Mouse (Mus musculus) midbrain, embryonic 12.5 days (tissue): ENCODE measurements at regions not wholly inside any gene's neighbourhood (a gene's known extent, or its start where the extent isn't known, plus 50 kb on each side); places are given as distances from the start of the nearest gene placed in this dataset.
"Not testable (repeated sequence)": the region's sequence is repeated elsewhere in the genome, so short reads cannot be mapped to it uniquely, and the experiment has no call there.

Source experiments
- ATAC-seq: fragments of 200-750 bp; cut with Nextera tagmentation; 2 replicates; pipeline ENCODE4 v1.8.0; 2017; ENCODE audit warnings: low read depth, moderate TSS enrichment, moderate library complexity; ENCODE audit not compliant: low FRiP score
- H3K27ac ChIP-seq: fragments of 300-500 bp; sonication (generic); replicated peaks from 2 replicates; pipeline ENCODE4 v1.5.1; 2016; ENCODE audit warnings: mild to moderate bottlenecking
- H3K27me3 ChIP-seq: fragments of 300-500 bp; sonication (generic); 2 replicates; pipeline ENCODE4 v1.6.1; 2016; ENCODE audit warnings: mild to moderate bottlenecking
- H3K36me3 ChIP-seq: fragments of 300-500 bp; sonication (generic); 2 replicates; pipeline ENCODE4 v1.6.1; 2016
- H3K4me1 ChIP-seq: fragments of 300-500 bp; sonication (generic); 2 replicates; pipeline ENCODE4 v1.6.1; 2016
- H3K4me2 ChIP-seq: fragments of 300-500 bp; sonication (generic); replicated peaks from 2 replicates; pipeline ENCODE4 v1.6.1; 2016; ENCODE audit warnings: mild to moderate bottlenecking, moderate library complexity
- H3K4me3 ChIP-seq: fragments of 300-500 bp; sonication (generic); 2 replicates; pipeline ENCODE4 v1.5.1; 2016; ENCODE audit warnings: mild to moderate bottlenecking
- H3K9ac ChIP-seq: fragments of 300-500 bp; sonication (generic); replicated peaks from 2 replicates; pipeline ENCODE4 v1.6.1; 2016; ENCODE audit warnings: mild to moderate bottlenecking, moderate library complexity
- H3K9me3 ChIP-seq: fragments of 300-500 bp; sonication (generic); 2 replicates; pipeline ENCODE4 v1.6.1; 2016; ENCODE audit warnings: mild to moderate bottlenecking
- WGBS: fragments of 180-500 bp; shearing (Covaris S2); methylation state at CpG from one replicate; pipeline ENCODE4 v1.1.7; 2016; 5-methylcytosine and 5-hydroxymethylcytosine counted together

GRCm38 (mm10) chr15:93005751-93006231 lies 269.2 kb downstream of the Gxylt1 start:
- Histone ChIP-seq H3K4me1 (peaks cover 15% of the 10 kb centered on the region), H3K9me3 (no peaks in the 10 kb centered on the region), H3K4me2 (no peak overlapping the region), H3K9ac (no peak overlapping the region), H3K36me3 (no peaks in the 10 kb centered on the region), H3K27ac (no peak overlapping the region), H3K27me3 (no peaks in the 10 kb centered on the region), H3K4me3 (no peak overlapping the region)
- 59% methylated on average over 7 of the region's 7 CpGs for WGBS
- ATAC-seq: no peak

- not testable (repeated sequence) for ATAC-seq, H3K36me3 ChIP-seq, H3K9me3 ChIP-seq, H3K9ac ChIP-seq, H3K27me3 ChIP-seq, H3K4me3 ChIP-seq, H3K27ac ChIP-seq, H3K4me2 ChIP-seq
- H3K4me1 ChIP-seq: peaks cover 15% of the 10 kb centered on the region
- WGBS: 87% methylated on average over 5 of the region's 5 CpGs
Observed at GRCm38 (mm10) chr15:93005186-93005585, 269.8 kb downstream of the Gxylt1 start.

- 86% methylated on average over 7 of the region's 7 CpGs for WGBS
- H3K9me3 ChIP-seq: no peaks in the 10 kb centered on the region
- H3K27ac ChIP-seq: no peak overlapping the region
- H3K36me3 ChIP-seq: no peaks in the 10 kb centered on the region
- H3K4me2 ChIP-seq: no peak overlapping the region
- no peaks in the 10 kb centered on the region for H3K27me3 ChIP-seq
- no peak for ATAC-seq
- no peak overlapping the region for H3K4me3 ChIP-seq
- peaks cover 15% of the 10 kb centered on the region for H3K4me1 ChIP-seq
- H3K9ac ChIP-seq: no peak overlapping the region
Observed at GRCm38 (mm10) chr15:93004551-93004950, 270.4 kb downstream of the Gxylt1 start.

- WGBS: 86% methylated on average over 3 of the region's 3 CpGs
- no peak overlapping the region for H3K4me3 ChIP-seq
- peaks cover 15% of the 10 kb centered on the region for H3K4me1 ChIP-seq
- H3K4me2 ChIP-seq: no peak overlapping the region
- no peaks in the 10 kb centered on the region for H3K9me3 ChIP-seq
- no peak for ATAC-seq
- H3K36me3 ChIP-seq: no peaks in the 10 kb centered on the region
- no peaks in the 10 kb centered on the region for H3K27me3 ChIP-seq
- no peak overlapping the region for H3K9ac ChIP-seq
- H3K27ac ChIP-seq: no peak overlapping the region
Observed at GRCm38 (mm10) chr15:93003233-93003632, 271.7 kb downstream of the Gxylt1 start.

GRCm38 (mm10) chr15:93002002-93002904 lies 272.7 kb downstream of the Gxylt1 start:
- 0 out of 2 replicates have a peak, but pooled peaks cover 4% of the 10 kb centered on the region for H3K27me3 ChIP-seq
- peak overlapping the region; percentile 27 for H3K4me3 ChIP-seq
- WGBS: 31% methylated on average over 25 of the region's 25 CpGs
- H3K27ac ChIP-seq: peak overlapping the region; percentile 35; the same call in 1 of the 2 replicates
- peak; percentile 50 for ATAC-seq
- peak overlapping the region; percentile 50 for H3K4me2 ChIP-seq
- H3K9me3 ChIP-seq: no peaks in the 10 kb centered on the region
- no peaks in the 10 kb centered on the region for H3K36me3 ChIP-seq
- H3K4me1 ChIP-seq: peaks cover 15% of the 10 kb centered on the region
- H3K9ac ChIP-seq: peak overlapping the region; percentile 43

GRCm38 (mm10) chr15:93001346-93002001 lies 273.5 kb downstream of the Gxylt1 start:
- no peaks in the 10 kb centered on the region for H3K9me3 ChIP-seq
- no peak for ATAC-seq
- peak overlapping the region; percentile 27 for H3K4me3 ChIP-seq
- peak overlapping the region; percentile 50 for H3K4me2 ChIP-seq
- H3K27me3 ChIP-seq: 0 out of 2 replicates have a peak, but pooled peaks cover 4% of the 10 kb centered on the region
- WGBS: 11% methylated on average over 11 of the region's 11 CpGs
- peaks cover 15% of the 10 kb centered on the region for H3K4me1 ChIP-seq
- 0 out of 2 replicates have a peak overlapping the region, but pooled peaks have one; percentile 35 for H3K27ac ChIP-seq
- H3K36me3 ChIP-seq: no peaks in the 10 kb centered on the region
- H3K9ac ChIP-seq: 0 out of 2 replicates have a peak overlapping the region, but pooled peaks have one; percentile 43

GRCm38 (mm10) chr15:93000121-93000520 lies 274.9 kb downstream of the Gxylt1 start:
- H3K4me2 ChIP-seq: no peak overlapping the region
- no peaks in the 10 kb centered on the region for H3K9me3 ChIP-seq
- no peak overlapping the region for H3K4me3 ChIP-seq
- H3K27ac ChIP-seq: no peak overlapping the region
- H3K36me3 ChIP-seq: no peaks in the 10 kb centered on the region
- ATAC-seq: no peak
- H3K9ac ChIP-seq: no peak overlapping the region
- 0 out of 2 replicates have a peak, but pooled peaks cover 4% of the 10 kb centered on the region for H3K27me3 ChIP-seq
- peaks cover 15% of the 10 kb centered on the region for H3K4me1 ChIP-seq
- WGBS: 62% methylated on average over 12 of the region's 12 CpGs

GRCm38 (mm10) chr15:92997933-92998332 lies 277.0 kb downstream of the Gxylt1 start:
- ATAC-seq: no peak
- H3K4me1 ChIP-seq: peaks cover 15% of the 10 kb centered on the region
- no peak overlapping the region for H3K4me3 ChIP-seq
- H3K27ac ChIP-seq: no peak overlapping the region
- H3K36me3 ChIP-seq: no peaks in the 10 kb centered on the region
- 0 out of 2 replicates have a peak, but pooled peaks cover 4% of the 10 kb centered on the region for H3K27me3 ChIP-seq
- no peaks in the 10 kb centered on the region for H3K9me3 ChIP-seq
- H3K4me2 ChIP-seq: no peak overlapping the region
- H3K9ac ChIP-seq: no peak overlapping the region
- 82% methylated on average over 5 of the region's 5 CpGs for WGBS

GRCm38 (mm10) chr15:92994191-92994671 lies 280.7 kb downstream of the Gxylt1 start:
- 0 out of 2 replicates have a peak, but pooled peaks cover 4% of the 10 kb centered on the region for H3K27me3 ChIP-seq
- no peaks in the 10 kb centered on the region for H3K9me3 ChIP-seq
- no peak overlapping the region for H3K4me3 ChIP-seq
- no peak overlapping the region for H3K4me2 ChIP-seq
- 75% methylated on average over 11 of the region's 11 CpGs for WGBS
- no peak overlapping the region for H3K9ac ChIP-seq
- ATAC-seq: no peak
- H3K36me3 ChIP-seq: no peaks in the 10 kb centered on the region
- H3K27ac ChIP-seq: no peak overlapping the region
- no peaks in the 10 kb centered on the region for H3K4me1 ChIP-seq

GRCm38 (mm10) chr15:92993538-92994190 lies 281.3 kb downstream of the Gxylt1 start:
- H3K4me2 ChIP-seq: no peak overlapping the region
- no peaks in the 10 kb centered on the region for H3K4me1 ChIP-seq
- 73% methylated on average over 6 of the region's 6 CpGs for WGBS
- no peak overlapping the region for H3K4me3 ChIP-seq
- no peaks in the 10 kb centered on the region for H3K36me3 ChIP-seq
- H3K27me3 ChIP-seq: 0 out of 2 replicates have a peak, but pooled peaks cover 4% of the 10 kb centered on the region
- no peak overlapping the region for H3K27ac ChIP-seq
- ATAC-seq: no peak
- no peaks in the 10 kb centered on the region for H3K9me3 ChIP-seq
- no peak overlapping the region for H3K9ac ChIP-seq

GRCm38 (mm10) chr15:92975774-92976173 lies 299.2 kb downstream of the Gxylt1 start:
- Histone ChIP-seq H3K9me3 (no peaks in the 10 kb centered on the region), H3K4me1 (no peaks in the 10 kb centered on the region), H3K9ac (no peak overlapping the region), H3K27ac (no peak overlapping the region), H3K36me3 (no peaks in the 10 kb centered on the region), H3K27me3 (no peaks in the 10 kb centered on the region), H3K4me2 (no peak overlapping the region), H3K4me3 (no peak overlapping the region)
- ATAC-seq: no peak
- 77% methylated on average over 4 of the region's 4 CpGs for WGBS
